Mouse (Mus musculus) testis, adult 2 months (tissue): ENCODE data around the gene Tbrg4.

Experiments used
- CTCF ChIP-seq: fragments of 200-500 bp; IDR thresholded peaks from 2 replicates; pipeline ENCODE4 v1.5.1; 2012; ENCODE audit warnings: low read depth, mild to moderate bottlenecking, inconsistent platforms, low read length, moderate library complexity; ENCODE audit not compliant: control insufficient read depth, insufficient read depth, insufficient replicate concordance
- POLR2A ChIP-seq: fragments of 200-500 bp; IDR thresholded peaks from 2 replicates; pipeline ENCODE4 v1.6.1; 2012; ENCODE audit warnings: low read depth, mild to moderate bottlenecking, inconsistent platforms, low read length, moderate library complexity; ENCODE audit not compliant: control insufficient read depth

DNA sequence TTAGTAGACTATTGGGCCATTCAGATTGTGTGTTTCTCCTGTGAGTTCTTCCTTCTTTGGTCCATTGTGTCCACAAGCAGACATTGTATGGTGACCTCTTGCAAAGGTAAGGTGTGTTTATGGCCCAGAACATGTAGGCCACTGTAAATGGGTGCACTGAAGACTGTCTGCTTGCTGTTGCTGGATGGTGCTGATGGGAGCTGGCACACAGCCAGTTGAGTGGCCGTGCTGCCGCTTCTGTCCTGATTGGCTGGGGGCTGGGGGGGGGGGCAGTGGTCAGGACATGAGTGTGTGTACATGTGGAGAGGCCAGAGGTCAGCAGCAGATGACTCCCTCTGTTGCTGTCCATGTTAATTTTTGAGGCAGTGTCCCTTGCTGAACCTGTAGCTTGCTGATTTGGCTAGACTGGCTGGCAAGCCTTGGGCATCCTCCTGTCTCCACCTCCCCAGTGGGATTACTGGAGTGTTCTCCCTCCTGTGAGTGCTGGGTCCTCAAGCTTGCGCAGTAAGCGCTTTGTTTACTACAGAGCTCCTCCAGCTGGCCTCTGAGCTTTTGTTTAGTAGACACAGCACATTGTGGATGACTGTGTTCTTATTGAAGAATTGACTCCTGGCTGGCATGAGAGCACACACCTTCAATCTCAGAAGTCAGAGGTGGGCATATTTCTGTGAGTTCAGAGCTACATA lies 45.7 kb downstream of the Tbrg4 start:
- no peak for TF ChIP-seq POLR2A
- TF ChIP-seq CTCF = no peak
